Mouse (Mus musculus): Measurements from ENCODE around the gene Capn7.

- no peak for TF ChIP-seq REST (IDR thresholded peaks at IDR 0.05; ENCODE audit: insufficient read depth, insufficient read length)
- no peak for TF ChIP-seq POLR2A (IDR thresholded peaks at IDR 0.05; ENCODE audit: insufficient read length, low read depth)
- no peak for TF ChIP-seq MAX (IDR thresholded peaks at IDR 0.05; ENCODE audit: low read depth)
- no peak for TF ChIP-seq CEBPB (IDR thresholded peaks at IDR 0.05; ENCODE audit: insufficient read depth, poor library complexity, severe bottlenecking)
- no peak for TF ChIP-seq E2F4 (IDR thresholded peaks at IDR 0.05; ENCODE audit: insufficient read depth)
- no peak for TF ChIP-seq POLR2AphosphoS2 (IDR thresholded peaks at IDR 0.05; ENCODE audit: insufficient read length, low read depth)
- TF ChIP-seq MYOD1 (IDR thresholded peaks at IDR 0.05; ENCODE audit: control insufficient read depth in 1 of 3, insufficient read length in 2 of 3, low read depth in 2 of 3): no peak
- TF ChIP-seq TCF12 (IDR thresholded peaks at IDR 0.05; ENCODE audit: insufficient read depth, poor library complexity, severe bottlenecking): no peak
- TF ChIP-seq TCF3 (IDR thresholded peaks at IDR 0.05; ENCODE audit: insufficient read length, low read depth): no peak
- no peak for TF ChIP-seq USF1 (IDR thresholded peaks at IDR 0.05; ENCODE audit: low read depth)
- no peak for TF ChIP-seq SRF (IDR thresholded peaks at IDR 0.05; ENCODE audit: control insufficient read depth, insufficient read length, low read depth)
Measured at GRCm38 (mm10) chr14:31399271-31399670, 62.8 kb downstream of the Capn7 start.
